Mouse (Mus musculus) myocyte (in vitro differentiated cells): ENCODE data around the gene Myo1e.

Source experiments
- CEBPB ChIP-seq: IDR thresholded peaks from 2 replicates; pipeline ENCODE4 v1.6.1; 2011; ENCODE audit warnings: mild to moderate bottlenecking, moderate library complexity; ENCODE audit not compliant: poor library complexity, insufficient read depth, severe bottlenecking
- E2F4 ChIP-seq: IDR thresholded peaks from one replicate; pipeline ENCODE4 v1.6.1; 2011; ENCODE audit warnings: mild to moderate bottlenecking, control low read depth, moderate library complexity; ENCODE audit not compliant: insufficient read depth
- MAX ChIP-seq: IDR thresholded peaks from one replicate; pipeline ENCODE4 v1.6.1; 2011; ENCODE audit warnings: low read depth, mild to moderate bottlenecking, control low read depth
- MYOD1 ChIP-seq, 3 experiments: IDR thresholded peaks; one replicate each; pipeline ENCODE4 v1.6.1; 2011; ENCODE audit warnings: control low read depth in 2 of 3, low read depth in 2 of 3, mild to moderate bottlenecking in 2 of 3, moderate library complexity in 1 of 3; ENCODE audit not compliant: insufficient read length in 2 of 3, control insufficient read depth in 1 of 3
- MYOG ChIP-seq, 3 experiments: IDR thresholded peaks; one replicate each; pipeline ENCODE4 v1.6.1; 2011; ENCODE audit warnings: control low read depth in 2 of 3, low read depth in 2 of 3, mild to moderate bottlenecking in 2 of 3; ENCODE audit not compliant: insufficient read length in 2 of 3, control insufficient read depth in 1 of 3, insufficient read depth in 1 of 3
- POLR2A ChIP-seq: IDR thresholded peaks from one replicate; pipeline ENCODE4 v1.6.1; 2011; ENCODE audit warnings: low read depth, mild to moderate bottlenecking, control low read depth, moderate library complexity; ENCODE audit not compliant: insufficient read length
- POLR2AphosphoS2 ChIP-seq: IDR thresholded peaks from one replicate; pipeline ENCODE4 v1.6.1; 2011; ENCODE audit warnings: low read depth, control low read depth; ENCODE audit not compliant: insufficient read length
- REST ChIP-seq: IDR thresholded peaks from one replicate; pipeline ENCODE4 v1.6.1; 2011; ENCODE audit warnings: mild to moderate bottlenecking, control low read depth, moderate library complexity; ENCODE audit not compliant: insufficient read depth, insufficient read length
- TCF12 ChIP-seq: IDR thresholded peaks from one replicate; pipeline ENCODE4 v1.6.1; 2011; ENCODE audit warnings: mild to moderate bottlenecking, control low read depth; ENCODE audit not compliant: poor library complexity, insufficient read depth, severe bottlenecking
- TCF3 ChIP-seq: IDR thresholded peaks from one replicate; pipeline ENCODE4 v1.6.1; 2011; ENCODE audit warnings: low read depth, control low read depth; ENCODE audit not compliant: insufficient read length
- USF1 ChIP-seq: IDR thresholded peaks from one replicate; pipeline ENCODE4 v1.6.1; 2011; ENCODE audit warnings: low read depth, mild to moderate bottlenecking, control low read depth, moderate library complexity

GRCm38 (mm10) chr9:70207981-70208521 lies 901 bp downstream of the Myo1e start:
- peak in 1 of 3 experiments; percentile 59 for TF ChIP-seq MYOG (IDR thresholded peaks at IDR 0.05; ENCODE audit: control insufficient read depth in 1 of 3, insufficient read depth in 1 of 3, insufficient read length in 2 of 3, low read depth in 2 of 3)
- no peak for TF ChIP-seq MAX
- TF ChIP-seq POLR2A = no peak
- TF ChIP-seq TCF12 = no peak
- TF ChIP-seq E2F4 = no peak
- TF ChIP-seq REST = no peak
- TF ChIP-seq TCF3 = no peak
- no peak for TF ChIP-seq USF1
- no peak for TF ChIP-seq POLR2AphosphoS2
- no peak for TF ChIP-seq CEBPB
- no peak for TF ChIP-seq MYOD1 (IDR thresholded peaks at IDR 0.05; ENCODE audit: control insufficient read depth in 1 of 3, insufficient read length in 2 of 3, low read depth in 2 of 3)
